Mouse (Mus musculus) liver, embryonic 15.5 days (tissue): Measurements from ENCODE around the gene Atxn3. TPM values are rescaled to one million over a fixed set of nuclear protein-coding genes. Genes with fewer than 3 reads are reported as not detected.
"Not testable (repeated sequence)": the region's sequence is repeated elsewhere in the genome, so short reads cannot be mapped to it uniquely, and the experiment has no call there.

ENCODE experiments used
- ATAC-seq: fragments of 200-750 bp; cut with Nextera tagmentation; 2 replicates; pipeline ENCODE4 v1.8.0; 2017; ENCODE audit warnings: moderate number of reproducible peaks, mild to moderate bottlenecking, moderate library complexity; ENCODE audit not compliant: insufficient read depth
- H3K27ac ChIP-seq: fragments of 300-500 bp; sonication (generic); replicated peaks from 2 replicates; pipeline ENCODE4 v1.5.1; 2015; ENCODE audit warnings: mild to moderate bottlenecking, inconsistent platforms
- H3K27me3 ChIP-seq: fragments of 300-500 bp; sonication (generic); 2 replicates; pipeline ENCODE4 v1.6.1; 2015; ENCODE audit warnings: mild to moderate bottlenecking, inconsistent platforms
- H3K36me3 ChIP-seq: fragments of 300-500 bp; sonication (generic); replicated peaks from 2 replicates; pipeline ENCODE4 v1.6.1; 2015; ENCODE audit warnings: moderate library complexity, mild to moderate bottlenecking, inconsistent platforms
- H3K4me1 ChIP-seq: fragments of 300-500 bp; sonication (generic); replicated peaks from 2 replicates; pipeline ENCODE4 v1.6.1; 2015; ENCODE audit warnings: inconsistent platforms
- H3K4me2 ChIP-seq: fragments of 300-500 bp; sonication (generic); 2 replicates; pipeline ENCODE4 v1.6.1; 2015; ENCODE audit warnings: moderate library complexity, mild to moderate bottlenecking, inconsistent platforms
- H3K4me3 ChIP-seq: fragments of 300-500 bp; sonication (generic); replicated peaks from 2 replicates; pipeline ENCODE4 v1.5.1; 2015; ENCODE audit warnings: mild to moderate bottlenecking, inconsistent platforms
- H3K9ac ChIP-seq: fragments of 300-500 bp; sonication (generic); 2 replicates; pipeline ENCODE4 v1.6.1; 2015; ENCODE audit warnings: moderate library complexity, mild to moderate bottlenecking, inconsistent platforms
- H3K9me3 ChIP-seq: fragments of 300-500 bp; sonication (generic); replicated peaks from 2 replicates; pipeline ENCODE4 v1.6.1; 2016; ENCODE audit warnings: inconsistent platforms
- WGBS: fragments of 180-500 bp; shearing (Covaris S2); methylation state at CpG from one replicate; pipeline ENCODE4 v1.1.7; 2015; ENCODE audit warnings: mixed read lengths; ENCODE audit not compliant: insufficient replicate concordance; 5-methylcytosine and 5-hydroxymethylcytosine counted together
- polyA plus RNA-seq: library from polyadenylated mRNA; unstranded; fragments of >200 nt; fragmentation: Nextera tagmentation; extraction: Ambion mirVana; gene quantifications from 2 replicates; pipeline ENCODE4 v1.2.1, GENCODE M21; 2015

Atxn3 gene
- polyA plus RNA-seq, 1 experiment from 2014 or later, result 10.5 TPM

DNA sequence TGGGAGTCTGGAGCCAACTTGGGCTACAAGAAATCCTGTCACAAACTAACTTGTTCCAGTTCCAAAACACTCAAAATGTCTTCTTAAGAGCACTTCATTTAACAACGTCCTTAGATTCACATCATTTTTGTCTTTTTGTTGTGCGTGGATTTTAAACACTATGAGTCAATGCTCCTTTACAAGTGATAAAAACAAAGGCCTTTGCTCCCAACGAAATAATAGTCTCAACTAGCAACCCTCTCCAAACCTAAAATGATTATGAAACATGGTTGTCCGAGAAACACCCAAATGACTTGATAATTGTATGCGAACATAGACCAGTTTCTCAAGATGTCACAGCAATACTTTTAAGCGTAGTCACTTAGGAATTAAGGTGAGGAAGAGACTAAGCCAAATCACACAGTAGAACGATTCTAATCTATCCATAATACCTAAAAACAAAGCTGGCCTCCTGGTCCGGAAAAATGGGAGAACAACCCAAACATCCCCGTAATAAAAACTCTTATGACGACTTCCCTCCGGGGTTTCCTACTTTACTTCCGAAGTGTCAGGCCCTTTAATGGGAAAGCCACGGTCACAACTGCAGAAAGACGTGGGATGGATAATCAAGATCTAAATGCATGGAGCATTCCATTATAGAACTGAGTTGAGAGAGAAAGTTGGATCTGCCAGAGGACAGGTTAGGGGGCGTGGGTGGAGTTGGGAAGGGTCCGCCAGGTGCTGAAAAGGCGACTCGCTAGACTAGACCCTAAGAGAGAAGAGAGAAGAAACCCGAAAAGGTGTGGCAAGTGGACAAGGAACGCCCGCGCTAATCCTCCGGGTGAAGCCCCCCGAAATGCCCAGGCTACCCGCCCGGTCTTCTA, 736 bp downstream of the Atxn3 start:
- Histone ChIP-seq H3K4me1 (peaks cover 22% of the 10 kb centered on the region), H3K27ac (peak overlapping the region; percentile 85), H3K36me3 (no peaks in the 10 kb centered on the region), H3K4me2 (peak overlapping the region; percentile 80), H3K27me3 (no peaks in the 10 kb centered on the region), H3K9me3 (no peaks in the 10 kb centered on the region), H3K9ac (peak overlapping the region; percentile 87), H3K4me3 (peak overlapping the region; percentile 93)
- no peak for ATAC-seq
- WGBS, result 6% methylated on average over 26 of the region's 26 CpGs

GRCm38 (mm10) chr12:101955821-101956220, 2.2 kb downstream of the Atxn3 start:
- not testable (repeated sequence) for ATAC-seq, H3K27ac ChIP-seq, H3K36me3 ChIP-seq, H3K4me2 ChIP-seq, H3K9me3 ChIP-seq, H3K27me3 ChIP-seq, H3K9ac ChIP-seq, H3K4me3 ChIP-seq
- WGBS, result 90% methylated on average over 8 of the region's 8 CpGs
- H3K4me1 ChIP-seq, result peaks cover 22% of the 10 kb centered on the region

DNA sequence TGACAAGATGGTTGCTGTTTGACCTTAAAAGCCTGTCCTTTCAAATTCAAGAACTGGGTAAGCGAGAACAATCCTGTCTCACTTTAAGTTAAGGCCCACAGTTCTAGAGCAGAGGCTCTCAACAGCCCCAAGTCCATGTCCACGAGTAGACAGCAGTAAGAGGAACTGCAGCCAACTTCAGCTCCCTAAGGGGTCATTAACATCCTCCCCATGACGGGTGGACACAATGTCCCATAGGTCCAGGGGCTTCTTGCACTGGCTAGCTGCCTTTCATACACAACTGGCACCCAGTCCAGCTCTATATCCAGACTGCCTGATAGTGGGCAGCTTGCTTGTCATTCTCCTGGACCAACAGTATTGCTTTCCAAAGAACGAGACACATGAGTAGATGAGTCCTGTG, 9.2 kb downstream of the Atxn3 start:
- H3K27me3 ChIP-seq, result no peaks in the 10 kb centered on the region
- 0 out of 2 replicates have a peak, but pooled peaks cover 6% of the 10 kb centered on the region for H3K4me1 ChIP-seq
- no peak overlapping the region for H3K9ac ChIP-seq
- 63% methylated on average over 4 of the region's 4 CpGs for WGBS
- no peak overlapping the region for H3K27ac ChIP-seq
- no peak overlapping the region for H3K4me3 ChIP-seq
- peaks cover 29% of the 10 kb centered on the region for H3K36me3 ChIP-seq
- no peak overlapping the region for H3K4me2 ChIP-seq
- no peak for ATAC-seq
- no peaks in the 10 kb centered on the region for H3K9me3 ChIP-seq

DNA sequence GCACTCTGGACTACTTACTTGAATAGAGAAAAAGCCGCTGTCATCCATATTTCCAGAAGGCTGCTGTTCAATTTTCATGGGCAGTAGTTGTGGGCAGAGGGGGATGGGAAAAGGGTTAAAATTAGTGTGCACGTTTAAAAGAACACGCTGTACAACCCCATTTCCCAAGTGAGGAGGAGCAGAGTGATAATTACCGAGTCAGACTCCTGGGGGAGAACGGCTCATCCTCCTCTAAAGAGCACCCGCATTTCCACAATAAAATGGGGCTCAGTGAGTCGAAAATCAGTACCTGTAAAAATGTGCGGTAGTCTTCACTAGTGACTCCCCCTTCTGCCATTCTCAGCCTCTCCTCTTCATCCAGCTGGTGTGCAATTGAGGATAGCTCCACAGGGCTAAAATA, 10.1 kb downstream of the Atxn3 start:
- Histone ChIP-seq H3K27ac (no peak overlapping the region), H3K27me3 (no peaks in the 10 kb centered on the region), H3K9ac (no peak overlapping the region), H3K4me1 (0 out of 2 replicates have a peak, but pooled peaks cover 6% of the 10 kb centered on the region), H3K4me2 (no peak overlapping the region), H3K4me3 (no peak overlapping the region), H3K9me3 (no peaks in the 10 kb centered on the region), H3K36me3 (peaks cover 33% of the 10 kb centered on the region)
- WGBS, result 69% methylated on average over 8 of the region's 8 CpGs
- no peak for ATAC-seq

- H3K4me3 ChIP-seq, result no peak overlapping the region
- peaks cover 56% of the 10 kb centered on the region for H3K36me3 ChIP-seq
- no peak overlapping the region for H3K9ac ChIP-seq
- no peaks in the 10 kb centered on the region for H3K27me3 ChIP-seq
- no peak overlapping the region for H3K27ac ChIP-seq
- WGBS, result 86% methylated on average over 7 of the region's 7 CpGs
- no peak overlapping the region for H3K4me2 ChIP-seq
- H3K9me3 ChIP-seq, result no peaks in the 10 kb centered on the region
- no peak for ATAC-seq
- H3K4me1 ChIP-seq, result no peaks in the 10 kb centered on the region
Measured at GRCm38 (mm10) chr12:101937572-101937971, 20.5 kb downstream of the Atxn3 start.

- H3K4me3 ChIP-seq, result no peak overlapping the region
- 77% methylated on average over 3 of the region's 3 CpGs for WGBS
- no peak overlapping the region for H3K4me2 ChIP-seq
- peaks cover 56% of the 10 kb centered on the region for H3K36me3 ChIP-seq
- ATAC-seq, result no peak
- no peaks in the 10 kb centered on the region for H3K4me1 ChIP-seq
- H3K27ac ChIP-seq, result no peak overlapping the region
- H3K9ac ChIP-seq, result no peak overlapping the region
- no peaks in the 10 kb centered on the region for H3K27me3 ChIP-seq
- no peaks in the 10 kb centered on the region for H3K9me3 ChIP-seq
Measured at GRCm38 (mm10) chr12:101935223-101935622, 22.8 kb downstream of the Atxn3 start.

DNA sequence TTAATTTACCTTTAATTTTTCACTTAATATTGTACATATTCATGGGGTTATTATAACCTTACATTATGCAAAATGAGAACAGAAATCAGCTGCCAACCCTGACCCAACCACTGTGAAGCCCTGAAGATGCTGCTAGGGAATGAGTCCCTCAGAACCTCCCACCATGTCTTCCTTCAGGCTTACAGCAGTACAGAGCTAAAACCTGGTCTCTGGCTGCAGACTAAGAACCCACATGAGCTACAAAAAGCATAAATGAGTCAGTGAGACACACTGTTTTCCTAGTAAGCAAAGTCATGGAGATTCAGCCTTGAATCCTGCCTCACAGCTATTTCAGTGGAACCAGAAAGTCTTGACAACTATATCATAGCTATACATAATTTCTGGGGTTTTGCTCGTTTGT, 29.6 kb downstream of the Atxn3 start:
- WGBS, result 55% methylated on average over 1 of the region's 1 CpGs
- ATAC-seq, result no peak
- Histone ChIP-seq H3K9ac (no peak overlapping the region), H3K27ac (no peak overlapping the region), H3K4me1 (no peaks in the 10 kb centered on the region), H3K36me3 (peaks cover 56% of the 10 kb centered on the region), H3K4me2 (no peak overlapping the region), H3K4me3 (no peak overlapping the region), H3K9me3 (no peaks in the 10 kb centered on the region), H3K27me3 (no peaks in the 10 kb centered on the region)

- no peaks in the 10 kb centered on the region for H3K27me3 ChIP-seq
- no peak overlapping the region for H3K9ac ChIP-seq
- no peak overlapping the region for H3K4me3 ChIP-seq
- no peaks in the 10 kb centered on the region for H3K9me3 ChIP-seq
- 77% methylated on average over 6 of the region's 6 CpGs for WGBS
- H3K27ac ChIP-seq, result no peak overlapping the region
- no peak overlapping the region for H3K4me2 ChIP-seq
- no peaks in the 10 kb centered on the region for H3K4me1 ChIP-seq
- no peak for ATAC-seq
- peaks cover 26% of the 10 kb centered on the region for H3K36me3 ChIP-seq
Measured at GRCm38 (mm10) chr12:101922313-101922712, 35.7 kb downstream of the Atxn3 start.

DNA sequence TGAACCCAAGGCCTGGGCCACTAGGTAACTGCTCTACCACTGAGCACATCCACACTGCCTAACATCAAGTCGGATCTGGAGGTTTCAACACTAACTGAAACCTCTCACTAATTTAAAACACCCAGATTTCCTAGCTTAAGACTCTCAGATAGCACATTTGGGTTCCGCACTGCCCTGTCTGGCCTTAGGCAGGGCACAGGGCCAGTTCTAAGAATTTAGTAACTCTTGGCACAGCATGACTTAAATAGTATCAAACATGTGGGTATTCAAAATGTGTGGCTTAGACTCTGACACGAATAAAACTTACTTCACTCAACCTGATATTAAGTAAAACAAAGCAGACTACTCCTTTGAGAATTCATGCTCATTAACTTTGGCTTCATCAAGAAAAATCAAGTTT, 38.2 kb downstream of the Atxn3 start:
- ATAC-seq, result no peak
- no peak overlapping the region for H3K27ac ChIP-seq
- no peaks in the 10 kb centered on the region for H3K4me1 ChIP-seq
- H3K4me3 ChIP-seq, result no peak overlapping the region
- WGBS, result 72% methylated on average over 3 of the region's 3 CpGs
- no peaks in the 10 kb centered on the region for H3K9me3 ChIP-seq
- no peak overlapping the region for H3K9ac ChIP-seq
- H3K27me3 ChIP-seq, result no peaks in the 10 kb centered on the region
- 0 out of 2 replicates have a peak, but pooled peaks cover 11% of the 10 kb centered on the region for H3K36me3 ChIP-seq
- no peak overlapping the region for H3K4me2 ChIP-seq

DNA sequence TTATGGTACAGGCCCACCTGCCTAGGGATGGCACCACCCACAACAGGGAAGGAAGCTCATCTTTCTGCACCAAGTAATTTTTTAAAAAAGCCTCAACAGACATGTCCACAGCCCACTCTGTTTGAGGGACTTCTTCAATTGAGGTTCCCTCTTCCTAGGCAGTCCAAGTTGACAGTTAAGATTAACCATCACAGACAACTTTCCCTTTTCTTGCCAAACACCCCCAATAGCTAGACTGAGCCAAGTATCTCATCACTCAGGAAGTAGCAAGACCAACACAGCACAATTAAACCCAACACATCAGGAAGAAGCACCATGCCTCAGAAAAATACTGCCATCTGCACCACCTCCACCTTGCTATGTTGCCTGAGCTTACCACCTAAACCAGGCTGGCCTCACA, 40.9 kb downstream of the Atxn3 start:
- H3K27me3 ChIP-seq, result no peaks in the 10 kb centered on the region
- H3K27ac ChIP-seq, result no peak overlapping the region
- H3K36me3 ChIP-seq, result no peaks in the 10 kb centered on the region
- no peaks in the 10 kb centered on the region for H3K9me3 ChIP-seq
- H3K4me2 ChIP-seq, result no peak overlapping the region
- H3K4me1 ChIP-seq, result peaks cover 11% of the 10 kb centered on the region
- ATAC-seq, result no peak
- no peak overlapping the region for H3K4me3 ChIP-seq
- H3K9ac ChIP-seq, result no peak overlapping the region

GRCm38 (mm10) chr12:101912626-101913490, 45.2 kb downstream of the Atxn3 start, which contains the start of gene Trip11:
TSS of gene Trip11 (minus strand) at chr12:101913267.
- peak; percentile 96 for ATAC-seq

More at GRCm38 (mm10) chr12:101912626-101913490, 45.2 kb downstream of the Atxn3 start, which contains the start of gene Trip11:
- WGBS, result under 1% methylated on average over 69 of the region's 69 CpGs
- H3K9ac ChIP-seq, result peak within 1 kb of the TSS; percentile 89
- peak within 1 kb of the TSS; percentile 84 for H3K27ac ChIP-seq
- H3K9me3 ChIP-seq, result no peaks in the 10 kb centered on the region
- H3K4me2 ChIP-seq, result peak within 1 kb of the TSS; percentile 89
- peaks cover 24% of the 10 kb centered on the region for H3K4me1 ChIP-seq
- no peaks in the 10 kb centered on the region for H3K27me3 ChIP-seq
- peaks cover 13% of the 10 kb centered on the region for H3K36me3 ChIP-seq
- H3K4me3 ChIP-seq, result peak within 1 kb of the TSS; percentile 93
